Comparison of ENCODE assay signal across 30 mouse cellular contexts in the genomic region with DNA sequence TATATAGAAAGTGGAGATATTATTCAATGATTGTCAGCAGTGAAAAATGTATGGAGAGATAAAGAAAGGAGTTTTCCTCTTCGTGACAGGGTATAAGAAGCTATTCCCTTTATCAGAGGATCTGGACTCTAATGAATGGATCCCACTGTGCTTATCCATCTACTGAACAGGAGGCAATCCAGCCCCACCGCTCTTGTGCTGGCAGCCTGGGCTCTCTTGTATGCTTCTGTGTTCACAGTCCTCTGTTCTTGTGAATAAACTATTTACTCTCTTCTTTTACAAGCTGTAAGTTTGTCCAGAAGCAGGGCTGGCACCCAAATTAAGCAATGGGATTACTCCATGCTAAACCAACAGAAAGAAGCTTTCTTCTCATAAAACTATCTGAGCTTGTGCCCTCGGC.
DNase-seq lines count a peak whose midpoint lies in the region; ATAC-seq lines count a peak whose summit lies in the region.
"Had no signal": no experiment of that assay in that cellular context is flagged by ENCODE, and none has a peak within 500 bp of the region (broad histone marks: within the 10 kb centered on the region; RNA-seq: fewer than 3 reads in every experiment).

No protein-coding gene starts in this region.

- ATAC-seq in forebrain, embryonic 14.5 days: no peak
- ATAC-seq in forebrain, embryonic 12.5 days (ENCODE audit: low FRiP score): no peak
- ATAC-seq in hindbrain, embryonic 16.5 days: peak; percentile 60; the same call in 1 of the 2 replicates
- ATAC-seq in hindbrain, embryonic 14.5 days (ENCODE audit: low FRiP score): no peak
- ATAC-seq in midbrain, embryonic 14.5 days (ENCODE audit: low FRiP score, low TSS enrichment): no peak
- ATAC-seq in midbrain, embryonic 11.5 days (ENCODE audit: low FRiP score): no peak
- no peak for ATAC-seq in kidney, embryonic 14.5 days (ENCODE audit: low FRiP score, low TSS enrichment)
- ATAC-seq: intestine, embryonic 16.5 days; lung, postnatal 0 days; Patski had no signal

- WGBS in forebrain, embryonic 14.5 days: 46% methylated on average over 3 of the region's 3 CpGs
- 57% methylated on average over 3 of the region's 3 CpGs for WGBS in forebrain, embryonic 12.5 days
- WGBS in hindbrain, embryonic 16.5 days: 70% methylated on average over 3 of the region's 3 CpGs
- WGBS in hindbrain, embryonic 14.5 days: 68% methylated on average over 3 of the region's 3 CpGs
- WGBS in midbrain, embryonic 14.5 days: 66% methylated on average over 3 of the region's 3 CpGs
- WGBS in midbrain, embryonic 11.5 days: 71% methylated on average over 3 of the region's 3 CpGs
- WGBS in kidney, embryonic 14.5 days: 90% methylated on average over 3 of the region's 3 CpGs

- no peak overlapping the region for H3K9ac ChIP-seq in forebrain, embryonic 14.5 days (ENCODE audit: low read length)
- no peak overlapping the region for H3K9ac ChIP-seq in forebrain, embryonic 12.5 days
- no peak overlapping the region for H3K9ac ChIP-seq in hindbrain, embryonic 16.5 days (ENCODE audit: low read depth, low read length)
- H3K9ac ChIP-seq in hindbrain, embryonic 14.5 days: no peak overlapping the region
- H3K9ac ChIP-seq in midbrain, embryonic 14.5 days (replicated peaks; ENCODE audit: low read length): no peak overlapping the region
- no peak overlapping the region for H3K9ac ChIP-seq in midbrain, embryonic 11.5 days (ENCODE audit: low read length)
- no peak overlapping the region for H3K9ac ChIP-seq in kidney, embryonic 14.5 days (ENCODE audit: low read depth, low read length)
- H3K9ac ChIP-seq: heart, embryonic 13.5 days; limb, embryonic 15.5 days; liver, embryonic 13.5 days; neural tube, embryonic 13.5 days had no signal

- H3K4me1 ChIP-seq in forebrain, embryonic 14.5 days (ENCODE audit: control insufficient read depth, insufficient read depth, low read length): no peaks in the 10 kb centered on the region
- no peaks in the 10 kb centered on the region for H3K4me1 ChIP-seq in forebrain, embryonic 12.5 days
- no peaks in the 10 kb centered on the region for H3K4me1 ChIP-seq in hindbrain, embryonic 16.5 days (ENCODE audit: control insufficient read depth, insufficient read depth, low read depth, low read length)
- no peaks in the 10 kb centered on the region for H3K4me1 ChIP-seq in hindbrain, embryonic 14.5 days (replicated peaks; ENCODE audit: control insufficient read depth, insufficient read depth, low read length)
- H3K4me1 ChIP-seq in midbrain, embryonic 14.5 days (ENCODE audit: control insufficient read depth, insufficient read depth, low read length): no peaks in the 10 kb centered on the region
- H3K4me1 ChIP-seq in midbrain, embryonic 11.5 days (ENCODE audit: control insufficient read depth, insufficient read depth, low read length): no peaks in the 10 kb centered on the region
- H3K4me1 ChIP-seq in kidney, embryonic 14.5 days (ENCODE audit: control insufficient read depth, insufficient read depth, low read length): no peaks in the 10 kb centered on the region
- H3K4me1 ChIP-seq: heart, embryonic 13.5 days; limb, embryonic 10.5 days; limb, embryonic 15.5 days; liver, embryonic 13.5 days; megakaryocyte, embryonic 14.5 days; neural tube, embryonic 13.5 days had no signal

- H3K36me3 ChIP-seq in forebrain, embryonic 14.5 days (ENCODE audit: control insufficient read depth, insufficient read depth, low read length): no peaks in the 10 kb centered on the region
- H3K36me3 ChIP-seq in forebrain, embryonic 12.5 days (replicated peaks): no peaks in the 10 kb centered on the region
- H3K36me3 ChIP-seq in hindbrain, embryonic 16.5 days (ENCODE audit: control insufficient read depth, insufficient read depth, low read length): no peaks in the 10 kb centered on the region
- no peaks in the 10 kb centered on the region for H3K36me3 ChIP-seq in hindbrain, embryonic 14.5 days (replicated peaks; ENCODE audit: control insufficient read depth, insufficient read depth)
- H3K36me3 ChIP-seq in midbrain, embryonic 14.5 days (ENCODE audit: control insufficient read depth, insufficient read depth, low read length): no peaks in the 10 kb centered on the region
- H3K36me3 ChIP-seq in midbrain, embryonic 11.5 days (ENCODE audit: control insufficient read depth, insufficient read depth, low read length): no peaks in the 10 kb centered on the region
- no peaks in the 10 kb centered on the region for H3K36me3 ChIP-seq in kidney, embryonic 14.5 days (ENCODE audit: control insufficient read depth, insufficient read depth, low read length)
- H3K36me3 ChIP-seq: heart, embryonic 13.5 days; limb, embryonic 10.5 days; limb, embryonic 15.5 days; liver, embryonic 13.5 days; neural tube, embryonic 13.5 days had no signal

- DNase-seq in forebrain, embryonic 14.5 days (ENCODE audit: low spot score): peak; percentile 3
- no peak for DNase-seq in hindbrain, embryonic 14.5 days (ENCODE audit: low spot score)
- peak; percentile 13 for DNase-seq in midbrain, embryonic 14.5 days
- DNase-seq in midbrain, embryonic 11.5 days (ENCODE audit: low spot score, missing footprints): no peak
- DNase-seq in brain, adult 2 months (ENCODE audit: low read depth, low spot score): peak; percentile 11
- DNase-seq: adrenal gland, postnatal 10 days; cerebellum, adult 18-20 months; cerebellum, postnatal 36 days; gastrocnemius, postnatal 10 days; heart, postnatal 10 days; kidney, adult 8-10 months; kidney, postnatal 10 days; layer of hippocampus, postnatal 36 days; liver, embryonic 13.5 days; lung, adult 18-20 months; lung, postnatal 4 days; right cerebral cortex, postnatal 25 days; spleen, adult 18-20 months; thymus, postnatal 14 days had no signal

- H3K9me3 ChIP-seq in forebrain, embryonic 14.5 days (replicated peaks; ENCODE audit: control insufficient read depth, low read length): no peaks in the 10 kb centered on the region
- H3K9me3 ChIP-seq in forebrain, embryonic 12.5 days: no peaks in the 10 kb centered on the region
- no peaks in the 10 kb centered on the region for H3K9me3 ChIP-seq in hindbrain, embryonic 16.5 days (ENCODE audit: control insufficient read depth, low read length)
- H3K9me3 ChIP-seq in hindbrain, embryonic 14.5 days (ENCODE audit: control insufficient read depth, low read length): no peaks in the 10 kb centered on the region
- no peaks in the 10 kb centered on the region for H3K9me3 ChIP-seq in midbrain, embryonic 14.5 days (ENCODE audit: control insufficient read depth, low read length)
- no peaks in the 10 kb centered on the region for H3K9me3 ChIP-seq in midbrain, embryonic 11.5 days (ENCODE audit: control insufficient read depth, low read length)
- no peaks in the 10 kb centered on the region for H3K9me3 ChIP-seq in kidney, embryonic 14.5 days (ENCODE audit: control insufficient read depth, low read length)
- H3K9me3 ChIP-seq: heart, embryonic 13.5 days; limb, embryonic 10.5 days; limb, embryonic 15.5 days; liver, embryonic 13.5 days; neural tube, embryonic 13.5 days had no signal

- H3K4me3 ChIP-seq in forebrain, embryonic 14.5 days (ENCODE audit: low read depth, low read length): no peak overlapping the region
- no peak overlapping the region for H3K4me3 ChIP-seq in forebrain, embryonic 12.5 days (replicated peaks)
- H3K4me3 ChIP-seq in hindbrain, embryonic 16.5 days (ENCODE audit: low read length): no peak overlapping the region
- H3K4me3 ChIP-seq in hindbrain, embryonic 14.5 days (replicated peaks; ENCODE audit: low read length): no peak overlapping the region
- no peak overlapping the region for H3K4me3 ChIP-seq in midbrain, embryonic 14.5 days (replicated peaks; ENCODE audit: low read depth, low read length)
- H3K4me3 ChIP-seq in midbrain, embryonic 11.5 days (ENCODE audit: low read depth, low read length): no peak overlapping the region
- H3K4me3 ChIP-seq in kidney, embryonic 14.5 days (ENCODE audit: low read length): no peak overlapping the region
- H3K4me3 ChIP-seq: heart, embryonic 13.5 days; limb, embryonic 10.5 days; limb, embryonic 15.5 days; liver, embryonic 13.5 days; megakaryocyte, embryonic 14.5 days; neural tube, embryonic 13.5 days had no signal

- no peak overlapping the region for H3K4me2 ChIP-seq in forebrain, embryonic 14.5 days (ENCODE audit: low read length)
- no peak overlapping the region for H3K4me2 ChIP-seq in forebrain, embryonic 12.5 days
- H3K4me2 ChIP-seq in hindbrain, embryonic 16.5 days (ENCODE audit: low read length): no peak overlapping the region
- H3K4me2 ChIP-seq in hindbrain, embryonic 14.5 days (replicated peaks): no peak overlapping the region
- H3K4me2 ChIP-seq in midbrain, embryonic 14.5 days (ENCODE audit: low read length): no peak overlapping the region
- H3K4me2 ChIP-seq in midbrain, embryonic 11.5 days: no peak overlapping the region
- H3K4me2 ChIP-seq in kidney, embryonic 14.5 days (replicated peaks; ENCODE audit: low read depth, low read length): no peak overlapping the region
- H3K4me2 ChIP-seq: heart, embryonic 13.5 days; limb, embryonic 15.5 days; liver, embryonic 13.5 days; neural tube, embryonic 13.5 days had no signal

- no peaks in the 10 kb centered on the region for H3K27me3 ChIP-seq in forebrain, embryonic 14.5 days (replicated peaks; ENCODE audit: control insufficient read depth, insufficient read depth, low read length)
- no peaks in the 10 kb centered on the region for H3K27me3 ChIP-seq in forebrain, embryonic 12.5 days
- no peaks in the 10 kb centered on the region for H3K27me3 ChIP-seq in hindbrain, embryonic 16.5 days (replicated peaks; ENCODE audit: control insufficient read depth, insufficient read depth, low read length)
- no peaks in the 10 kb centered on the region for H3K27me3 ChIP-seq in hindbrain, embryonic 14.5 days (ENCODE audit: control insufficient read depth, insufficient read depth, low read length)
- H3K27me3 ChIP-seq in midbrain, embryonic 14.5 days (ENCODE audit: control insufficient read depth, insufficient read depth, low read length): no peaks in the 10 kb centered on the region
- no peaks in the 10 kb centered on the region for H3K27me3 ChIP-seq in midbrain, embryonic 11.5 days (ENCODE audit: control insufficient read depth, insufficient read depth, low read length)
- no peaks in the 10 kb centered on the region for H3K27me3 ChIP-seq in kidney, embryonic 14.5 days (ENCODE audit: control insufficient read depth, insufficient read depth, low read length)
- H3K27me3 ChIP-seq: heart, embryonic 13.5 days; limb, embryonic 15.5 days; liver, embryonic 13.5 days; megakaryocyte, embryonic 14.5 days; neural tube, embryonic 13.5 days; Patski had no signal

- no peak overlapping the region for H3K27ac ChIP-seq in forebrain, embryonic 14.5 days (ENCODE audit: low read depth, low read length)
- no peak overlapping the region for H3K27ac ChIP-seq in forebrain, embryonic 12.5 days
- no peak overlapping the region for H3K27ac ChIP-seq in hindbrain, embryonic 16.5 days (ENCODE audit: low read depth, low read length)
- H3K27ac ChIP-seq in hindbrain, embryonic 14.5 days: no peak overlapping the region
- no peak overlapping the region for H3K27ac ChIP-seq in midbrain, embryonic 14.5 days (replicated peaks; ENCODE audit: low read depth, low read length)
- H3K27ac ChIP-seq in midbrain, embryonic 11.5 days (ENCODE audit: low read depth, low read length): no peak overlapping the region
- H3K27ac ChIP-seq in kidney, embryonic 14.5 days (ENCODE audit: low read depth, low read length): no peak overlapping the region
- H3K27ac ChIP-seq: heart, embryonic 13.5 days; limb, embryonic 10.5 days; limb, embryonic 15.5 days; liver, embryonic 13.5 days; neural tube, embryonic 13.5 days had no signal

Comparison
In these comparisons a context has a peak if more than half of its experiments do, and no peak if none do; other contexts are left out.
1. DNase-seq: peak in forebrain, embryonic 14.5 days (single experiment), midbrain, embryonic 14.5 days (single experiment) and brain, adult 2 months (single experiment); none in hindbrain, embryonic 14.5 days (single experiment) and midbrain, embryonic 11.5 days (single experiment).